Mouse (Mus musculus) cerebellum, adult 2 months (tissue): Measurements from ENCODE around the gene Tcf20. TPM values are rescaled to one million over a fixed set of nuclear protein-coding genes. Genes with fewer than 3 reads are reported as not detected.

ENCODE experiments used
- DNase-seq, 2 experiments: peaks; one replicate each; pipeline ENCODE4 v3.0.0; 2021
- H3K27ac ChIP-seq: fragments of 200-500 bp; 2 replicates; pipeline ENCODE4 v1.5.1; 2012; ENCODE audit warnings: low read length, control low read depth, inconsistent platforms; ENCODE audit not compliant: insufficient read depth
- H3K27me3 ChIP-seq: fragments of 200-500 bp; 2 replicates; pipeline ENCODE4 v1.6.1; 2012; ENCODE audit warnings: inconsistent platforms, mild to moderate bottlenecking, low read length, moderate library complexity; ENCODE audit not compliant: control insufficient read depth, insufficient read depth
- H3K4me1 ChIP-seq: fragments of 200-500 bp; 2 replicates; pipeline ENCODE4 v1.6.1; 2011; ENCODE audit warnings: low read length; ENCODE audit not compliant: control insufficient read depth, insufficient read depth
- H3K4me3 ChIP-seq: fragments of 200-500 bp; replicated peaks from 2 replicates; pipeline ENCODE3; 2011; ENCODE audit warnings: mild to moderate bottlenecking, low read depth, low read length, control low read depth; ENCODE audit not compliant: insufficient read depth
- CTCF ChIP-seq: fragments of 200-500 bp; IDR thresholded peaks from 2 replicates; pipeline ENCODE4 v1.5.1; 2011; ENCODE audit warnings: low read depth, mild to moderate bottlenecking, control low read depth, low read length, moderate library complexity, borderline replicate concordance; ENCODE audit not compliant: insufficient read depth
- POLR2A ChIP-seq: fragments of 200-500 bp; IDR thresholded peaks from 2 replicates; pipeline ENCODE4 v1.6.1; 2011; ENCODE audit warnings: low read length, control low read depth, borderline replicate concordance; ENCODE audit not compliant: insufficient read depth
- WGBS: fragments of 180-500 bp; shearing (Covaris S2); methylation state at CpG from one replicate; pipeline ENCODE4 v1.1.7; 2018; 5-methylcytosine and 5-hydroxymethylcytosine counted together
- polyA plus RNA-seq: library from polyadenylated mRNA; depleted of rRNA; stranded (reverse); fragments of >200 nt; gene quantifications from 2 replicates; pipeline ENCODE4 v1.2.3, GENCODE M21; 2012

Tcf20 gene
- polyA plus RNA-seq, 1 experiment: 25.0 TPM

GRCm38 (mm10) chr15:82907306-82907705 lies 80.4 kb downstream of the Tcf20 start:
- H3K4me1 ChIP-seq: peaks cover 4% of the 10 kb centered on the region; the same call in 1 of the 2 replicates
- 94% methylated on average over 5 of the region's 5 CpGs for WGBS
- no peak for DNase-seq
- no peak overlapping the region for H3K4me3 ChIP-seq
- H3K27me3 ChIP-seq: no peaks in the 10 kb centered on the region
- H3K27ac ChIP-seq: no peak overlapping the region
- no peak for TF ChIP-seq CTCF
- TF ChIP-seq POLR2A: no peak

- 84% methylated on average over 7 of the region's 7 CpGs for WGBS
- DNase-seq: peak in 1 of 2 experiments; percentile 6
- no peak overlapping the region for H3K4me3 ChIP-seq
- peaks cover 4% of the 10 kb centered on the region; the same call in 1 of the 2 replicates for H3K4me1 ChIP-seq
- TF ChIP-seq POLR2A (no peak), CTCF (no peak)
- H3K27ac ChIP-seq: no peak overlapping the region
- H3K27me3 ChIP-seq: no peaks in the 10 kb centered on the region
Observed at GRCm38 (mm10) chr15:82906574-82907061, 81.1 kb downstream of the Tcf20 start.

GRCm38 (mm10) chr15:82905431-82906395 lies 82.0 kb downstream of the Tcf20 start:
- TF ChIP-seq CTCF (no peak), POLR2A (no peak)
- no peak overlapping the region for H3K27ac ChIP-seq
- WGBS: 91% methylated on average over 8 of the region's 8 CpGs
- H3K4me1 ChIP-seq: peaks cover 4% of the 10 kb centered on the region; the same call in 1 of the 2 replicates
- no peaks in the 10 kb centered on the region for H3K27me3 ChIP-seq
- H3K4me3 ChIP-seq: no peak overlapping the region
- DNase-seq: no peak

- peaks cover 7% of the 10 kb centered on the region; the same call in 1 of the 2 replicates for H3K4me1 ChIP-seq
- H3K4me3 ChIP-seq: no peak overlapping the region
- H3K27me3 ChIP-seq: no peaks in the 10 kb centered on the region
- TF ChIP-seq CTCF: no peak
- no peak for TF ChIP-seq POLR2A
- H3K27ac ChIP-seq: no peak overlapping the region
- WGBS: 26% methylated on average over 7 of the region's 7 CpGs
- DNase-seq: peak in 1 of 2 experiments; percentile 6
Observed at GRCm38 (mm10) chr15:82904526-82904925, 83.1 kb downstream of the Tcf20 start.

- Histone ChIP-seq H3K27me3 (no peaks in the 10 kb centered on the region), H3K4me3 (no peak overlapping the region), H3K27ac (no peak overlapping the region), H3K4me1 (peaks cover 7% of the 10 kb centered on the region; the same call in 1 of the 2 replicates)
- WGBS: 75% methylated on average over 4 of the region's 4 CpGs
- TF ChIP-seq CTCF (no peak), POLR2A (no peak)
- peak in 1 of 2 experiments; percentile 8 for DNase-seq
Observed at GRCm38 (mm10) chr15:82902521-82902920, 85.2 kb downstream of the Tcf20 start.

GRCm38 (mm10) chr15:82901306-82901705 lies 86.4 kb downstream of the Tcf20 start:
- Histone ChIP-seq H3K4me3 (no peak overlapping the region), H3K4me1 (peaks cover 7% of the 10 kb centered on the region; the same call in 1 of the 2 replicates), H3K27ac (no peak overlapping the region), H3K27me3 (no peaks in the 10 kb centered on the region)
- TF ChIP-seq CTCF (no peak), POLR2A (no peak)
- no peak for DNase-seq
- WGBS: 39% methylated on average over 6 of the region's 6 CpGs

- H3K27me3 ChIP-seq: no peaks in the 10 kb centered on the region
- H3K27ac ChIP-seq: no peak overlapping the region
- WGBS: 49% methylated on average over 3 of the region's 3 CpGs
- TF ChIP-seq POLR2A (no peak), CTCF (no peak)
- no peak overlapping the region for H3K4me3 ChIP-seq
- no peak for DNase-seq
- peaks cover 7% of the 10 kb centered on the region; the same call in 1 of the 2 replicates for H3K4me1 ChIP-seq
Observed at GRCm38 (mm10) chr15:82900331-82900730, 87.3 kb downstream of the Tcf20 start.
